Mouse (Mus musculus) urinary bladder, postnatal 14 days (tissue): ENCODE measurements around the gene Prkci.

Experiments
- DNase-seq: peaks from one replicate; pipeline ENCODE4 v3.0.0; 2021; ENCODE audit warnings: low spot score

Prkci gene

GRCm38 (mm10) chr3:30995283-30995898 lies at the start of gene Prkci:
Prkci (plus strand) TSS chr3:30995747.
- peak; percentile 94 for DNase-seq

DNA sequence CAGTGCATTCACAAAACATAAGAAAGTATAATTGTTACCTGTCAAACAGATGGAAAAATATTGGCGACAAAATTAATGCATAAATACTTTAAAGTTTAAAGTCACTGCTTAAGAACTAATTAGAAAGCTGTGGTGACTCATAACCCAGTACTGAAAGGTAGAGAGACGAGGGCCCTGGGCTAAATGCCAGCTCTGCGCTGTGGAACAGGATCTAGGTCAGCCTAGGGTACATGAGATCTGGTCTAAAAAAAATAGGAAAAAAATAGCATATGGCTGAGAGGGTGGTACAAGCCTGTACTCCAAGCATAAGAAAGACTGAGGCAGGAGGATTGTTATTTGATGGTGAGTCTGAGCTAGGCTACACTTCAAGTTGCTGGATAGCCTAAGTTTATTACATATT lies 43.9 kb upstream of the Prkci start:
- peak; percentile 47 for DNase-seq

- DNase-seq: no peak
Observed at GRCm38 (mm10) chr3:30952273-30953070, 43.1 kb upstream of the Prkci start.

DNA sequence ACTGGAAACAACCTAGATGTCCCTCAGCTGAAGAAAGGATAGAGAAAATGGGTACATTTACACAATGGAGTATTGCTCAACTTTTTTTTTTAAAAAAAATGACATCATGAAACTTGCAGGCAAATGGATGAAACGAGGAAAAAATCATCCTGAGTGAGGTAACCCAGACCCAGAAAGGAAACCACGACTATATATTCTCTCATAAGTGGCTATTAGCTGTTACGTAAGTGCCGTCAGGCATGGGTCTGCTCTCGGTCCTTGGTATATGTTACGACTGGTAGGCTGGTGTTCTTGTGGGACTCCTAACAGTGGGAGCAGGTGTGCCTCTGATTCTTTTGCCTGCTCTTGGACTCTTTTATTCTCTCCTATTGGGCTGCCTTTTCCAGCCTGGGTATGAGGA lies 39.2 kb upstream of the Prkci start:
- DNase-seq: no peak

GRCm38 (mm10) chr3:30958709-30959108 lies 36.8 kb upstream of the Prkci start:
- DNase-seq: no peak

GRCm38 (mm10) chr3:30959868-30960831 lies 35.4 kb upstream of the Prkci start:
- DNase-seq: no peak

- no peak for DNase-seq
Observed at GRCm38 (mm10) chr3:30963100-30963499, 32.4 kb upstream of the Prkci start.

DNA sequence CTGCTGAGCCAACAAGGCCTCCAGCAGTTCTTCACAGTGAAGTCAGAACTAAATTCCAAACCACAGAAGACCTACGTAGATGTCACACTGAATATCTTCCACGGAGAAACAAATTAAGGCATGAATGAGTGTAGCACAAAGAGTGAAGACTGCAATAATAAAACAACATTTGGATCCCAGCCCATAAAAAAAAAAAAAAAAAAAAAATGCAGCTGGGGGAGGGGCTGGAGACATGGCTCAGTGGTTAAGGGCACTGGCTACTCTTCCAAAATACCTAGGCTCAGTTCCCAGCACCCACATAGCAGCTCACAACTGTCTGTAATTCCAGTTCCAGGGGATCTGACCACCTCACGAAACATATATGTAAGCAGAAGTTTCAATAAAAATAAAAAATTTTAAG lies 31.3 kb upstream of the Prkci start:
- no peak for DNase-seq

DNA sequence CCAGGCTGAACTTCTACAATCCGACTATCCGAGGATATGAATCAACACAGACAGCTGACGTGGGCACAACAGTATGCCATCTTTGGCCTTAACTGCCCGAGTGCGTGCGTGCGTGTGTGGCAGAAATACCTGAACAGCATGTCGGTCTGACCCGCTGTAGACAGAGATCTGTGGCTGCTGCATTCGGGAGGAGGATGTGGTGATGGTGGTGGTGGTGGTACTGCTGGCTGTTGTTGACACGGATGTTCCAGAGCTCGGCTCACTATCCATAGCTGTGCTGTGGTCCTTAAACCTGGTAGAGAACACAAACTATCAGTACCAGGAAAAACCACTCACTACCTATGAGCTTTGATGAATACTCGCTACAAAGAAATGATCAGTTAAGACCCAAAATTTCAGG lies 29.9 kb upstream of the Prkci start:
- no peak for DNase-seq

DNA sequence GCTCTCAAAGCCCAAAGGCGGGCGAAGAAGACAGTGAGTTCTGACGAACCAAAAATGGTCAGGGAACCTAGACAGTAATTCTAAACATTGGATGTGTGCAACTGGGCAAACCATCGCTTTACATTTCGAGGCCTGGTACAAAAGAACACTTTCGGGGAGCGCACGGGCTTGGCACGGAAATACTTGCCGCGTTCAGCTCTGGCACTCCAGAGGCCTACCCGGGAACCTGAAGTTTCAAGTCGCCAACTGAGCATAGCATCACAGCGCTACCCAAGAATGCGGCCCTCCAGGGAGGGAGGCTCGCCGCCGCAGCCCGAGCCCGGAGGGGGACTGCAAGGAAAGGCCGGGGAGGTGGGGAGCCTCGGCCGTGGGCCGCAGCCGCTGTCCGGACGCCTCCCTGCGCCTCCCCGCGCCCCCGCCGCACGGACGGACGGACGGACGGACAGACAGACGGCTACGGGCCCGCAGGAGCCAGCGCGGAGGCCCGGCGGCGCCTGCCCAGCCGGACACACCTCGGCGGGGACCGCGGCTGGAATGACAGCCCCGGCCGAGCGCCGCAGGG lies 26.9 kb upstream of the Prkci start:
- peak; percentile 49 for DNase-seq

GRCm38 (mm10) chr3:30969104-30969581 lies 26.4 kb upstream of the Prkci start, which contains the start of gene Phc3:
Phc3 (minus strand) TSS chr3:30969415.
- DNase-seq: peak; percentile 93

GRCm38 (mm10) chr3:30975102-30975754 lies 20.3 kb upstream of the Prkci start:
- DNase-seq: peak; percentile 75

GRCm38 (mm10) chr3:30976991-30977603 lies 18.4 kb upstream of the Prkci start:
- DNase-seq: no peak

DNA sequence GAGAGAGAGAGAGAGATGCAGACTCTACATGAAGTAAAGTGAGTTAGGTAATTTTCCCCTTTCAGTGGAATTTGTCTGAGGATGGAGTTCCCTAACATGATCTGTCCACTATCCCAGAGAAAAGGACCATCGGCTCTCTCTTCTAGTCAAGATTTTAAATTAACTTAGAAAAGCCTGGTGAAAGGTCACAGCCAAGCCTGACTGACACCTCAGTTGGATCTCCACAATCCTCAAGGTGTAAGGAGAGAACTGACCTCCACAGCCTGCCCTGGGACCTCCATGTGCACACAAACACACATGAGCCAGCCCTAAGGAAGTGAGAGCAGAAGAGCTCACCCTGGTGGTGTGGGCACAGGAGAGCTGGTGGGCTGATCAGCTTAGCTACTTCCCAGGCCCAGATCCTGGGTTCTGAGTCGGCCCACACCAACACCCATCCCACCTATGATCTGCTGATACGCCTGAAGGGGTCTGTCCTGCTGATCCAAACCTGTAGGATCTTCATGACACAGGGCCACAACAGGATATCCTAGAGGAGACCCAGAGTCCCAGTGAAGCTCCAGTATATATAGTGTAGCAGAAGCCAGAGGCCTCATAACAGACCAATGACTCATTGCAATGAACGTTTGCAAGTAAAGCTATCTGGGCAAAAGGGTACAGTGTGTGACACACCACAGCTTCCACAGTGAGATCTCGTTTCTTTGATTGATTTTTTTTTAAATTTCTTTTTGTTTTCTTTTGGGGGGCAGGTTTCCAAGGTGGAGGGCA lies 13.7 kb upstream of the Prkci start:
- DNase-seq: no peak

DNA sequence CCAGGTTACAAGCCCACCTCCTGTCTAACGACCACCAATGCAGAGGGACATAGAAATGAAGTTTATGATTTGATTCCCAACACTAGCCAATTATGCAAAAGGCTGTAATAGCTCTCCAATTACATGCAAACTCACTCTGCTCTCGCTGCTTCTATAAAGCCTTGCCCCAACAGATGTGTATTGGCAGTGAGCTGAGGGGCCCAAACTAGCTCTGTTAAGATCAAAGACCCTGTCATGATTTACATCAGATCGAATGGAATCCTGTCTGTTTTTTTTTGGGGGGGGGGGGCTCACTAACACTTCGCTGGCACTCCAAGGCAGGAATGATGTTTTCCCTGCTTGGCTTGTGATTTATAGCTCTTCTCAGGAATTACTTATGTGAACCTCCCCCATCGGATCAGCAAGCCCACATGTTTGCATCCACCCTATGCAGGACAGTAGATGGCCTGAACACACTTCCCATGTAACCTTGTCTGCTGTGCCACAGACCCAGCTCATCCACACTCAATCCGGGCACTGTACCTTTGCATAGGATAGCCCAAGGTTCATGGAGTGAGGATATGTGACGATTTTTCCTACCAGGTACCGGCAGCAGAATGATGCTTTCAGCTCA lies 12.5 kb upstream of the Prkci start:
- no peak for DNase-seq

- no peak for DNase-seq
Observed at GRCm38 (mm10) chr3:30987396-30988318, 7.9 kb upstream of the Prkci start.

DNA sequence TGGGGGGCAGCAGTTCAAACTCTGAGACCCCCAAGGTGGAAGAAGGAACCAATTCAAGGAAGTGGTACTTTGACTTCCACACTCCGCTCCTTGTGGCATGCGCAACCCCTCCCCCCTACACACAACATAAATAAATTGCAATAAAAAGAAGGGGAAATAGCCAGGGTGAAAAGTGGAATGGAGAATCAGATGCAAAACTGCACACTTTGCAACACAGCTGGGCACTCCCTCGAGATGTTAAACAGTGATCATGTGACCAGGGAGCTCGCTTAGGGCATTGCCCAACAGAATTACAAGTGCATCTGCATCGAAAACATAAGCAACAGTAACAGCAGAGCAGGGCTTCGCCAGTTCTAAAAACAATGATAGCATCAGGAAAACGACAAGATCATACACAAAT lies 3.4 kb upstream of the Prkci start:
- DNase-seq: no peak

GRCm38 (mm10) chr3:30993066-30993573 lies 2.4 kb upstream of the Prkci start:
- no peak for DNase-seq
